Mouse (Mus musculus) midbrain, embryonic 12.5 days (tissue): ENCODE results near the gene Apoc3. TPM values are rescaled to one million over a fixed set of nuclear protein-coding genes. Genes with fewer than 3 reads are reported as not detected.

Source experiments
- ATAC-seq: fragments of 200-750 bp; cut with Nextera tagmentation; 2 replicates; pipeline ENCODE4 v1.8.0; 2017; ENCODE audit warnings: low read depth, moderate TSS enrichment, moderate library complexity; ENCODE audit not compliant: low FRiP score
- H3K27ac ChIP-seq: fragments of 300-500 bp; sonication (generic); replicated peaks from 2 replicates; pipeline ENCODE4 v1.5.1; 2016; ENCODE audit warnings: mild to moderate bottlenecking
- H3K27me3 ChIP-seq: fragments of 300-500 bp; sonication (generic); 2 replicates; pipeline ENCODE4 v1.6.1; 2016; ENCODE audit warnings: mild to moderate bottlenecking
- H3K36me3 ChIP-seq: fragments of 300-500 bp; sonication (generic); 2 replicates; pipeline ENCODE4 v1.6.1; 2016
- H3K4me1 ChIP-seq: fragments of 300-500 bp; sonication (generic); 2 replicates; pipeline ENCODE4 v1.6.1; 2016
- H3K4me2 ChIP-seq: fragments of 300-500 bp; sonication (generic); replicated peaks from 2 replicates; pipeline ENCODE4 v1.6.1; 2016; ENCODE audit warnings: mild to moderate bottlenecking, moderate library complexity
- H3K4me3 ChIP-seq: fragments of 300-500 bp; sonication (generic); 2 replicates; pipeline ENCODE4 v1.5.1; 2016; ENCODE audit warnings: mild to moderate bottlenecking
- H3K9ac ChIP-seq: fragments of 300-500 bp; sonication (generic); replicated peaks from 2 replicates; pipeline ENCODE4 v1.6.1; 2016; ENCODE audit warnings: mild to moderate bottlenecking, moderate library complexity
- H3K9me3 ChIP-seq: fragments of 300-500 bp; sonication (generic); 2 replicates; pipeline ENCODE4 v1.6.1; 2016; ENCODE audit warnings: mild to moderate bottlenecking
- WGBS: fragments of 180-500 bp; shearing (Covaris S2); methylation state at CpG from one replicate; pipeline ENCODE4 v1.1.7; 2016; 5-methylcytosine and 5-hydroxymethylcytosine counted together
- polyA plus RNA-seq: library from polyadenylated mRNA; unstranded; fragments of >200 nt; fragmentation: Nextera tagmentation; extraction: Ambion mirVana; gene quantifications from 2 replicates; pipeline ENCODE4 v1.2.1, GENCODE M21; 2016

The Apoc3 gene
- not detected in 2 replicates for polyA plus RNA-seq

- peaks cover 5% of the 10 kb centered on the region; the same call in 1 of the 2 replicates for H3K4me1 ChIP-seq
Measured at GRCm38 (mm10) chr9:46235596-46235648, at the start of gene Apoc3. Apoc3 (minus strand) TSS chr9:46235636.

DNA sequence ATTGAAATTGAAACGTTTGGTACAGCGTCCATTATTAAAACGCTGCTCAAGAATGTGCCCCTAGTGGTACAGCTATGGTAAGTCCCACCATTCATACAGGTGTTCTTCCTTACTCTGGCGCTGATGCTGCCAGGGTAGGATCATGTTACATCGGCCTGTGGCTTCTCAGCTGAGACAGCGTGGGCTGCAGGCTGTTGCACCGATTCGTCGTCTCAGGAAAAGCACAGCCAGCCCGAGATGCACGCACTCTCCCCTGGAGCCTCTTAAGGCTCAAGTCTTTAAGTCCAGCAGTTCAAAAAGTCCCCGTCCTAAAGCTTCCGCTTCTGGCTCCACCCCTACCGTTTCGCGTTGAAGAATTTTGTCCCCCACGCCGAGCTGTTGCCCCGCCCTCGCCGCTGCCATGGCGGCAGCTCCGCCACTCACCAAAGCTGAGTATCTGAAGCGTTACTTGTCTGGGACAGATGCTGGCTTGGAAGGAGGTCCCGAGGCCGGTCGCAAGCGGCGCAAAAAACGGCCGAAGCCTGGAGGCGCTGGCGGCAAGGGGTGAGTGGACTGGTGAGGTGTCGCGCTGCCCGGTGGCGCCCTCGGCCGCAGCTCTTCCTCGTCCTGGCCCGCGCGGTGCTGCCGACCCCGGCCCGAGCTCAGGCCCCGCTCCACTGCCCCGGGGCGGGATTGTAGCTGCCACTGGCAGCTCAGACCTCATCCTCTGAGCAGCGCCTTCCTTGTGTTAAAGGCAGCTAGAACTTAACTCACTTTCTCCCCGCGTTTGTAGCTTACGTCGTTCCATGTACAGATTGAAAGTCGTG, 47.4 kb upstream of the Apoc3 start, which contains the start of gene Bud13:
Bud13 (plus strand) TSS at position 378 of the 806 bp plus-strand sequence.
- Histone ChIP-seq H3K27me3 (no peaks in the 10 kb centered on the region), H3K9me3 (no peaks in the 10 kb centered on the region), H3K4me2 (peak within 1 kb of the TSS; percentile 65), H3K4me3 (peak within 1 kb of the TSS; percentile 94), H3K4me1 (peaks cover 11% of the 10 kb centered on the region), H3K9ac (peak within 1 kb of the TSS; percentile 92), H3K27ac (peak within 1 kb of the TSS; percentile 85), H3K36me3 (peaks cover 53% of the 10 kb centered on the region)
- peak; percentile 89 for ATAC-seq
- WGBS = under 1% methylated on average over 55 of the region's 55 CpGs

More at GRCm38 (mm10) chr9:46235596-46235648, at the start of gene Apoc3:
- no peak for ATAC-seq
- Histone ChIP-seq H3K4me2 (no peak within 1 kb of the TSS), H3K27me3 (peaks cover 21% of the 10 kb centered on the region), H3K9me3 (no peaks in the 10 kb centered on the region), H3K27ac (no peak within 1 kb of the TSS), H3K36me3 (no peaks in the 10 kb centered on the region), H3K9ac (no peak within 1 kb of the TSS), H3K4me3 (no peak within 1 kb of the TSS)

DNA sequence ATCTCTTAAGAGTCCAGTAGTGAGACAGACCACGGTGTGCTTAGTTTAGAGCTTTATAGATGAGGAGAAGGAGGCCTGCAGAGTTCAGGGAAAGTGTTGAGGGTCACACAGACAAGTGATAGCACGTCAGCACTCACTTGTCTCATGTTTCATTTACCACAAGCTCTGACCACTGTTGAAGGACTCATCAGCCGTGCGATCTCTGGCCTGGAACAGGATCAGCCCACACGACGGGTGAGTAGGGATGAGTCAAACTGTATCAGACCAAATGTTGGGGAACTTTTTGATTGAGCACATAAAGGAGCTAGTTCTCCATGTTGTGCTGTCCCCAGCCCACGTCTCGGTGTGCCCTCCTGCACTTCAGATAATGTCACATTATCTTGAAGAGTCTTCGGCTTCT, 39.1 kb upstream of the Apoc3 start:
- H3K9ac ChIP-seq = no peak overlapping the region
- H3K9me3 ChIP-seq = no peaks in the 10 kb centered on the region
- no peak overlapping the region for H3K4me2 ChIP-seq
- H3K27me3 ChIP-seq = peaks cover 22% of the 10 kb centered on the region
- WGBS = 92% methylated on average over 9 of the region's 9 CpGs
- H3K4me3 ChIP-seq = no peak overlapping the region
- peaks cover 10% of the 10 kb centered on the region for H3K4me1 ChIP-seq
- no peak overlapping the region for H3K27ac ChIP-seq
- peaks cover 39% of the 10 kb centered on the region for H3K36me3 ChIP-seq
- no peak for ATAC-seq

DNA sequence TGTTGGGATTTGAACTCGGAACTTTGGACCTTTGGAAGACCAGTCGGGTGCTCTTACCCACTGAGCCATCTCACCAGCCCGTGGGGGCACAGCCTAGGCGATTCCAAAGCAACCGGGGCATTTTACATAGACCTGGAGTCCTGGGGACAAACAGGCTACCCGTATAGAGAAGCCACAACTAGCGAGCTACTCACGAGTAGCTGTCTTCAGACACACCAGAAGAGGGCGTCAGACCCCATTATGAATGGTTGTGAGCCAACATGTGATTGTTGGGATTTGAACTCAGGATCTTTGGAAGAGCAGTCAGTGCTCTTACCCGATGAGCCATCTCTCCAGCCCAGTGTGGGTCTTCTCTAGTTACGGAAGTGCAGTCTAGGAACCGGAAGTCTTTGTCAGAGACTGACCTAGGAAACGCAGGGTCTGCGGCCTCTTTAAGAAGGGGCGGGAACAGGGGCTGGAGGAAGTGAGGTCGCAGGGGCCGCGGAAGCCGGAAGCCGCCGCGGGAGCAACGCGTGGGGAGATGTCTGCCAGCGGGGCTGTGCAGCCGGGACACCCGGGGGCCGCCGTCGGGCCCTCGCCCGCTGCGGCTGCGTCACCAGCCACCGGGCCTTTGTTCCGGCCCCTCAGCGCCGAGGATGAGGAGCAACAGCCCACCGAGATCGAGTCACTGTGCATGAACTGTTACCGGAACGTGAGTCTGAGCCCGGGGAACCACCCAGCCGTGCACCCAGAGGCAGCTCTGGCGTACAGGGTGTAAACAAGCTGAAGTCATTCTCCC, 37.4 kb upstream of the Apoc3 start, which contains the start of gene Zpr1:
Zpr1 (plus strand) TSS at position 388 of the 778 bp plus-strand sequence.
- Histone ChIP-seq H3K27me3 (peaks cover 37% of the 10 kb centered on the region), H3K4me1 (peaks cover 10% of the 10 kb centered on the region), H3K9me3 (no peaks in the 10 kb centered on the region), H3K9ac (peak within 1 kb of the TSS; percentile 76), H3K27ac (peak within 1 kb of the TSS; percentile 52), H3K4me3 (peak within 1 kb of the TSS; percentile 96), H3K36me3 (peaks cover 29% of the 10 kb centered on the region), H3K4me2 (peak within 1 kb of the TSS; percentile 97)
- ATAC-seq = peak; percentile 97
- 7% methylated on average over 45 of the region's 45 CpGs for WGBS

GRCm38 (mm10) chr9:46272070-46272469, 36.6 kb upstream of the Apoc3 start:
- Histone ChIP-seq H3K4me2 (no peak overlapping the region), H3K36me3 (peaks cover 21% of the 10 kb centered on the region), H3K9me3 (no peaks in the 10 kb centered on the region), H3K27me3 (peaks cover 45% of the 10 kb centered on the region), H3K9ac (no peak overlapping the region), H3K4me3 (no peak overlapping the region), H3K27ac (no peak overlapping the region), H3K4me1 (peaks cover 10% of the 10 kb centered on the region)
- ATAC-seq = no peak
- 83% methylated on average over 9 of the region's 9 CpGs for WGBS

GRCm38 (mm10) chr9:46270782-46271181, 35.3 kb upstream of the Apoc3 start:
- no peak for ATAC-seq
- no peaks in the 10 kb centered on the region for H3K9me3 ChIP-seq
- peaks cover 8% of the 10 kb centered on the region for H3K36me3 ChIP-seq
- H3K27me3 ChIP-seq = peaks cover 48% of the 10 kb centered on the region
- no peak overlapping the region for H3K4me3 ChIP-seq
- no peak overlapping the region for H3K27ac ChIP-seq
- H3K4me2 ChIP-seq = no peak overlapping the region
- 94% methylated on average over 4 of the region's 4 CpGs for WGBS
- no peak overlapping the region for H3K9ac ChIP-seq
- peaks cover 10% of the 10 kb centered on the region for H3K4me1 ChIP-seq

DNA sequence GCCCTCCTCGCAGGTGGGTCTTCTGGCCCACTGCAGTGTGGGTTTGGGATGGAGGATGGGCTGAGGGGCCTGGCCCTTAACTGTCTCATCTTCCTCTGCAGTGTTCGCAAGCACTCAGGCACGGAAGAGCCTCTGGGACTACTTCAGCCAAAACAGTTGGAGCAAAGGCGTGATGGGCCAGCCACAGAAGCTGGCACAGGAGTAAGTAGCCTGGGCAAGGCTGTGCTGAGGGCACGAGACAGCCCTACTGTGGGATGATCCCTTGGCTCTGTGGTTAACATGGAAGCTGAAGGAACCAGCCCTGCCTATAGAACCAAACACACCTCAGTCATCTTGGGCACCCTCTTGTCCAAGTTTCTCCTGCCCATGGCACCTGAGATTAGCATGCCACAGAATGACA, 33.7 kb upstream of the Apoc3 start:
- no peaks in the 10 kb centered on the region for H3K36me3 ChIP-seq
- no peak overlapping the region for H3K9ac ChIP-seq
- no peak overlapping the region for H3K4me3 ChIP-seq
- no peak overlapping the region for H3K4me2 ChIP-seq
- H3K4me1 ChIP-seq = peaks cover 7% of the 10 kb centered on the region
- H3K9me3 ChIP-seq = no peaks in the 10 kb centered on the region
- no peak overlapping the region for H3K27ac ChIP-seq
- peaks cover 52% of the 10 kb centered on the region for H3K27me3 ChIP-seq
- ATAC-seq = no peak
- WGBS = 79% methylated on average over 5 of the region's 5 CpGs

DNA sequence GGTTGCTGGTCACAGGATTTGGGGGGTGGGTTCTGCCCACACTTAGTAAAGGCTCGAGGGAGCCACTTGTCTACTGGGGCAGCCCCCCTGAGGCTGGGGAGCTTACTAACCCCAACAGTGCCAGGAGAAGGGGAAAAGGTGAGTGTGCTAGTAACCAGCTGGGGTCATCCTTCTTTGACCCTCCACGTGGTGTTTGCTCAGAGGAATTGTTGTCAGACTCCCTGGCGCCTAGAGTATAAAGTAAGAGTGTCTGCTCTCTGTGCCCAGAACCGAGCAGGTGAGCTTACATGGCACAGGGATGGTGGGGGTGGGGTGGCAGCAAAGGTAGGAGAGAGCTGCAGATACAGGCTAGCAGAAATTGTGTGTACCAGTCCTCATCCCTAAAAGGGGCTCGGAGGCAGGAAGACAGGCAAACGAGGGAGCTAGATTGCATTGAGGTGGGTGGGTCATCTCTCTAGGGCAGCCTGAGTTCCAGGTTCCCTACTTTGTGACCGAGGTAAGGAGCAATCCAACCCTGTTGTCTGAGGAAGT, 33.0 kb upstream of the Apoc3 start, which contains the start of gene Apoa5:
Apoa5 (plus strand) TSS at position 291 of the 531 bp plus-strand sequence.
- Histone ChIP-seq H3K27ac (no peak within 1 kb of the TSS), H3K4me3 (no peak within 1 kb of the TSS), H3K4me1 (peaks cover under 1% of the 10 kb centered on the region), H3K9ac (no peak within 1 kb of the TSS), H3K9me3 (no peaks in the 10 kb centered on the region), H3K27me3 (peaks cover 52% of the 10 kb centered on the region), H3K4me2 (no peak within 1 kb of the TSS), H3K36me3 (no peaks in the 10 kb centered on the region)
- ATAC-seq = no peak
- WGBS = 63% methylated on average over 7 of the region's 7 CpGs

- ATAC-seq = no peak
- no peaks in the 10 kb centered on the region for H3K4me1 ChIP-seq
- H3K27ac ChIP-seq = no peak overlapping the region
- WGBS = 87% methylated on average over 7 of the region's 7 CpGs
- no peak overlapping the region for H3K9ac ChIP-seq
- no peaks in the 10 kb centered on the region for H3K36me3 ChIP-seq
- no peak overlapping the region for H3K4me3 ChIP-seq
- H3K4me2 ChIP-seq = no peak overlapping the region
- no peaks in the 10 kb centered on the region for H3K9me3 ChIP-seq
- H3K27me3 ChIP-seq = peaks cover 37% of the 10 kb centered on the region
Measured at GRCm38 (mm10) chr9:46261131-46261530, 25.7 kb upstream of the Apoc3 start.

DNA sequence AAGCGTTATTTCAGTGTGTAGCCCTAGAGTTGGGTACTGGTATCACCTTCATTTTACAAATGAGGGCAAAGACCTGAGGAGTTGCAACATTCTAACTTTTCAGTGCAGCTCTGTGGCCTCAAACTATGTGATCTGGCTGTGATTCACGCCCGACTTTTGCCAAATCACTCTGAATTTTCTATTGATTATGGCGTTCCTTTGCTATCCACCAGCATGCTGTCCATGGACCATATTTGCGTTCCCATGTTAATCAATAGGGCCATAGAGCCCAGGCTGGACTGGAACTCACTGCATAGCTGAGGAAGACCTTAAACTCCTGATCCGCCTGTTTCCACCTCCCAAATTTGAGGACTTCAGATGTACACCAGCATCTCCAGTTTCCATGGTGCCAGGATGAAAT, 23.7 kb upstream of the Apoc3 start:
- H3K4me3 ChIP-seq = no peak overlapping the region
- no peak overlapping the region for H3K9ac ChIP-seq
- no peak overlapping the region for H3K27ac ChIP-seq
- no peaks in the 10 kb centered on the region for H3K36me3 ChIP-seq
- H3K27me3 ChIP-seq = peaks cover 38% of the 10 kb centered on the region
- no peak for ATAC-seq
- no peaks in the 10 kb centered on the region; the same call in 1 of the 2 replicates for H3K4me1 ChIP-seq
- H3K9me3 ChIP-seq = no peaks in the 10 kb centered on the region
- no peak overlapping the region for H3K4me2 ChIP-seq
- WGBS = 92% methylated on average over 6 of the region's 6 CpGs

DNA sequence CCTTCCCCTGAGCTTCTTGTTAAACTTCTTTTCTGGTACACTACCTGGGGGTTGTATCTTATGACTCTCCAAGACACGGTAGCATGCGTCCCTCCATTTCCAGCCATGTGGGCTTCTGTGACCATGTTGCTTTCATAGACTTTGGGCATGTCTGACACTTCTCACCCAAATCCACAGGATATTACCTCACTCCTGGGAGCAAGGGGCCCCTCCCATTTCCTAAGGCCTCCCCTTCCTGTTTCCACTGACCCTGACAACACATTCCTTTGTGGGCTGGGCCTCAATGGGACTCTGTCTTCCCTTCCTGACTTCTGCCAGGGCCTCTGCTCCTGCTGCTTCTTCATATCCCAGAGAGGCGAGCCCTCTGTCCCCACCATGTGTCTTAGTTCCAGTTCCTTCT, 22.1 kb upstream of the Apoc3 start:
- H3K4me2 ChIP-seq = no peak overlapping the region
- H3K4me3 ChIP-seq = no peak overlapping the region
- WGBS = 83% methylated on average over 3 of the region's 3 CpGs
- no peaks in the 10 kb centered on the region for H3K36me3 ChIP-seq
- no peaks in the 10 kb centered on the region for H3K9me3 ChIP-seq
- H3K27ac ChIP-seq = no peak overlapping the region
- no peak for ATAC-seq
- H3K27me3 ChIP-seq = peaks cover 51% of the 10 kb centered on the region
- H3K9ac ChIP-seq = no peak overlapping the region
- no peaks in the 10 kb centered on the region; the same call in 1 of the 2 replicates for H3K4me1 ChIP-seq

DNA sequence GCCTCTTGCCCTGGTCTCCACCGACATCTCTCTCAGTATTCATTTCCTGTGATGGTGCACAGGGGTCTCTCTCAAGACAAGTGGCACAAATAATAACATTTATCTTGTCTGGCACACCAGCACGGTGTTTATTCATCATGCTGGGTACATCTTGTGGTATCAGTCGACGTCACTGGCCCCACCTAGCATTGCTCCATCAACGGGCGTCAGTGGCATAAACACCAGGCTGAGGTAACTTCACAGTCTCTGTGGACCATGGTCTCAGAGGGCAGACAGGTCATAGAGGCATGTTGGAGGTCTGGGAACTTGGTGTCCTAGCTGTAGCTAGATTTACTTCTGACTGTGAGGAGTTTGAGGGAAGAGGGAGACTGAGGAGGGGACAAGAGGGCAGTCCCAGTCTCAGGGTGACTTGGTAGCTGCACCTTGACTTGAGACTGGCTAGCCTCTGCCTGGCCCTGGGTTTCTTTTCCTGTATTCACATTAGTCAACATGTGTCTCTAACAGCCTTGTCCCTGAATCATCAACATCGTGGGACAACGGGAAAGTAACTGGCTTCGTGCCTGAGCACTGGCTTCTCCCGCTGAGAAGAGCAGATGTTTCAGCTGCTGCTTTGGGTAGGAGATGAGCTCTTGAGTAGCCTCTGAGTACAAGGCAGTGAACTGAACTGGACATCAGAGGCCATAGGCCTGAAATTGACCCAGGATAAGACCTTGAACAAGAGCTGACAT, 21.4 kb upstream of the Apoc3 start:
- WGBS = 91% methylated on average over 10 of the region's 10 CpGs

More for the DNA sequence above, 21.4 kb upstream of the Apoc3 start:
- no peaks in the 10 kb centered on the region; the same call in 1 of the 2 replicates for H3K4me1 ChIP-seq
- no peak overlapping the region for H3K9ac ChIP-seq
- no peak for ATAC-seq
- no peak overlapping the region for H3K4me3 ChIP-seq
- no peak overlapping the region for H3K4me2 ChIP-seq
- no peaks in the 10 kb centered on the region for H3K36me3 ChIP-seq
- no peak overlapping the region for H3K27ac ChIP-seq
- H3K9me3 ChIP-seq = no peaks in the 10 kb centered on the region
- H3K27me3 ChIP-seq = peaks cover 54% of the 10 kb centered on the region
